Comparison of ENCODE assay signal across 32 mouse cellular contexts in genomic region chr4:134062561-134062960, GRCm38 (mm10). TPM values are rescaled to one million over a fixed set of nuclear protein-coding genes. Genes with fewer than 3 reads are reported as not detected.
DNase-seq lines count a peak whose midpoint lies in the region; ATAC-seq and TF ChIP-seq lines count a peak whose summit lies in the region.
"Had no signal": no experiment of that assay in that cellular context is flagged by ENCODE, and none has a peak within 500 bp of the region (broad histone marks: within the 10 kb centered on the region; RNA-seq: fewer than 3 reads in every experiment).

No protein-coding gene starts in this region.

- H3K4me2 ChIP-seq in embryonic facial prominence, embryonic 15.5 days (replicated peaks), result 0 out of 2 replicates have a peak overlapping the region, but pooled peaks have one; percentile 1
- H3K4me2 ChIP-seq in intestine, embryonic 15.5 days (replicated peaks), result no peak overlapping the region
- H3K4me2 ChIP-seq in stomach, embryonic 15.5 days, result no peak overlapping the region
- no peak overlapping the region for H3K4me2 ChIP-seq in hindbrain, embryonic 11.5 days (replicated peaks; ENCODE audit: low read depth, low read length)
- no peak overlapping the region for H3K4me2 ChIP-seq in forebrain, embryonic 14.5 days (ENCODE audit: low read length)
- H3K4me2 ChIP-seq: forebrain, embryonic 15.5 days; hindbrain, embryonic 15.5 days; midbrain, embryonic 13.5 days had no signal

- no peak for TF ChIP-seq POLR2A in ES-Bruce4 (IDR thresholded peaks at IDR 0.05; ENCODE audit: insufficient read depth, low read length)

- H3K36me3 ChIP-seq in embryonic facial prominence, embryonic 15.5 days, result no peaks in the 10 kb centered on the region
- H3K36me3 ChIP-seq in embryonic facial prominence, embryonic 10.5 days (replicated peaks), result no peaks in the 10 kb centered on the region
- no peaks in the 10 kb centered on the region for H3K36me3 ChIP-seq in ES-Bruce4 (ENCODE audit: control insufficient read depth, insufficient read depth, low read length, poor library complexity, severe bottlenecking)
- no peaks in the 10 kb centered on the region for H3K36me3 ChIP-seq in intestine, embryonic 15.5 days
- no peaks in the 10 kb centered on the region for H3K36me3 ChIP-seq in stomach, embryonic 15.5 days
- H3K36me3 ChIP-seq in hindbrain, embryonic 11.5 days (ENCODE audit: control insufficient read depth, insufficient read depth, low read length), result no peaks in the 10 kb centered on the region
- H3K36me3 ChIP-seq in forebrain, embryonic 14.5 days (ENCODE audit: control insufficient read depth, insufficient read depth, low read length), result no peaks in the 10 kb centered on the region
- H3K36me3 ChIP-seq: forebrain, embryonic 15.5 days; hindbrain, embryonic 15.5 days; limb, embryonic 10.5 days; midbrain, embryonic 13.5 days had no signal

- H3K27me3 ChIP-seq in embryonic facial prominence, embryonic 15.5 days, result peaks cover 13% of the 10 kb centered on the region
- peaks cover 78% of the 10 kb centered on the region for H3K27me3 ChIP-seq in embryonic facial prominence, embryonic 10.5 days (replicated peaks; ENCODE audit: low read depth, poor library complexity, severe bottlenecking)
- no peaks in the 10 kb centered on the region for H3K27me3 ChIP-seq in ES-Bruce4 (ENCODE audit: control insufficient read depth, insufficient read depth, low read length, poor library complexity, severe bottlenecking)
- peaks cover 5% of the 10 kb centered on the region; the same call in 1 of the 2 replicates for H3K27me3 ChIP-seq in intestine, embryonic 15.5 days (replicated peaks)
- peaks cover 5% of the 10 kb centered on the region; the same call in 1 of the 2 replicates for H3K27me3 ChIP-seq in stomach, embryonic 15.5 days (replicated peaks)
- peaks cover 6% of the 10 kb centered on the region for H3K27me3 ChIP-seq in hindbrain, embryonic 11.5 days (ENCODE audit: control insufficient read depth, insufficient read depth, low read length)
- H3K27me3 ChIP-seq in forebrain, embryonic 14.5 days (replicated peaks; ENCODE audit: control insufficient read depth, insufficient read depth, low read length), result 0 out of 2 replicates have a peak, but pooled peaks cover 4% of the 10 kb centered on the region

- H3K4me1 ChIP-seq in embryonic facial prominence, embryonic 15.5 days, result peaks cover 19% of the 10 kb centered on the region; the same call in 1 of the 2 replicates
- peaks cover 27% of the 10 kb centered on the region for H3K4me1 ChIP-seq in embryonic facial prominence, embryonic 10.5 days
- peaks cover 11% of the 10 kb centered on the region for H3K4me1 ChIP-seq in ES-Bruce4 (ENCODE audit: control insufficient read depth, insufficient read depth, low read length)
- H3K4me1 ChIP-seq in intestine, embryonic 15.5 days (replicated peaks), result peaks cover 20% of the 10 kb centered on the region; the same call in 1 of the 2 replicates
- H3K4me1 ChIP-seq in stomach, embryonic 15.5 days, result peaks cover 13% of the 10 kb centered on the region
- H3K4me1 ChIP-seq in hindbrain, embryonic 11.5 days (replicated peaks; ENCODE audit: control insufficient read depth, insufficient read depth, low read length), result no peaks in the 10 kb centered on the region
- H3K4me1 ChIP-seq in forebrain, embryonic 14.5 days (ENCODE audit: control insufficient read depth, insufficient read depth, low read length), result no peaks in the 10 kb centered on the region
- H3K4me1 ChIP-seq: forebrain, embryonic 15.5 days; hindbrain, embryonic 15.5 days; midbrain, embryonic 13.5 days had no signal

- 49% methylated on average over 8 of the region's 8 CpGs for WGBS in embryonic facial prominence, embryonic 15.5 days
- 62% methylated on average over 8 of the region's 8 CpGs for WGBS in embryonic facial prominence, embryonic 10.5 days
- 58% methylated on average over 8 of the region's 8 CpGs for WGBS in intestine, embryonic 15.5 days
- WGBS in stomach, embryonic 15.5 days, result 57% methylated on average over 8 of the region's 8 CpGs
- WGBS in hindbrain, embryonic 11.5 days, result 77% methylated on average over 7 of the region's 8 CpGs
- 68% methylated on average over 8 of the region's 8 CpGs for WGBS in forebrain, embryonic 14.5 days

- ATAC-seq in embryonic facial prominence, embryonic 15.5 days (ENCODE audit: insufficient number of reproducible peaks, low FRiP score, low TSS enrichment, low read depth), result no peak
- no peak; the same call in 1 of the 2 replicates for ATAC-seq in intestine, embryonic 15.5 days
- ATAC-seq in stomach, embryonic 15.5 days (ENCODE audit: insufficient read depth, low FRiP score, low read depth), result no peak
- no peak for ATAC-seq in hindbrain, embryonic 11.5 days (ENCODE audit: low FRiP score)
- no peak for ATAC-seq in forebrain, embryonic 14.5 days
- ATAC-seq: forebrain, embryonic 15.5 days; midbrain, embryonic 13.5 days had no signal

- no peak overlapping the region for H3K27ac ChIP-seq in embryonic facial prominence, embryonic 15.5 days (replicated peaks)
- H3K27ac ChIP-seq in embryonic facial prominence, embryonic 10.5 days (replicated peaks), result no peak overlapping the region
- H3K27ac ChIP-seq in ES-Bruce4 (ENCODE audit: insufficient read depth, low read length), result 0 out of 2 replicates have a peak overlapping the region, but pooled peaks have one; percentile 11
- peak overlapping the region; percentile 67 for H3K27ac ChIP-seq in intestine, embryonic 15.5 days
- H3K27ac ChIP-seq in stomach, embryonic 15.5 days, result 0 out of 2 replicates have a peak overlapping the region, but pooled peaks have one; percentile 32
- H3K27ac ChIP-seq in hindbrain, embryonic 11.5 days (ENCODE audit: low read depth, low read length), result no peak overlapping the region
- no peak overlapping the region for H3K27ac ChIP-seq in forebrain, embryonic 14.5 days (ENCODE audit: low read depth, low read length)
- H3K27ac ChIP-seq: forebrain, embryonic 15.5 days; heart, adult 2 months; hindbrain, embryonic 15.5 days; limb, embryonic 10.5 days; midbrain, embryonic 13.5 days had no signal

- H3K9ac ChIP-seq in embryonic facial prominence, embryonic 15.5 days, result no peak overlapping the region
- no peak overlapping the region for H3K9ac ChIP-seq in ES-Bruce4 (ENCODE audit: low read depth, poor library complexity, severe bottlenecking)
- H3K9ac ChIP-seq in intestine, embryonic 15.5 days, result no peak overlapping the region
- no peak overlapping the region for H3K9ac ChIP-seq in stomach, embryonic 15.5 days
- no peak overlapping the region for H3K9ac ChIP-seq in hindbrain, embryonic 11.5 days (ENCODE audit: low read depth, low read length)
- no peak overlapping the region for H3K9ac ChIP-seq in forebrain, embryonic 14.5 days (ENCODE audit: low read length)
- H3K9ac ChIP-seq: forebrain, embryonic 15.5 days; hindbrain, embryonic 15.5 days; midbrain, embryonic 13.5 days had no signal

- no peaks in the 10 kb centered on the region for H3K9me3 ChIP-seq in embryonic facial prominence, embryonic 15.5 days (replicated peaks)
- no peaks in the 10 kb centered on the region for H3K9me3 ChIP-seq in embryonic facial prominence, embryonic 10.5 days
- no peaks in the 10 kb centered on the region for H3K9me3 ChIP-seq in ES-Bruce4 (replicated peaks; ENCODE audit: control insufficient read depth, insufficient read depth, low read length, poor library complexity, severe bottlenecking)
- no peaks in the 10 kb centered on the region for H3K9me3 ChIP-seq in intestine, embryonic 15.5 days
- no peaks in the 10 kb centered on the region for H3K9me3 ChIP-seq in stomach, embryonic 15.5 days
- no peaks in the 10 kb centered on the region for H3K9me3 ChIP-seq in hindbrain, embryonic 11.5 days (ENCODE audit: control insufficient read depth, low read length)
- no peaks in the 10 kb centered on the region for H3K9me3 ChIP-seq in forebrain, embryonic 14.5 days (replicated peaks; ENCODE audit: control insufficient read depth, low read length)
- H3K9me3 ChIP-seq: forebrain, embryonic 15.5 days; hindbrain, embryonic 15.5 days; limb, embryonic 10.5 days; midbrain, embryonic 13.5 days had no signal

- TF ChIP-seq CTCF in ES-Bruce4 (IDR thresholded peaks at IDR 0.05; ENCODE audit: low read depth, low read length), result no peak

- no peak for DNase-seq in embryonic facial prominence, embryonic 10.5 days (ENCODE audit: low spot score)
- DNase-seq in layer of hippocampus, postnatal 36 days, result no peak
- no peak for DNase-seq in hindbrain, embryonic 11.5 days (ENCODE audit: low spot score)
- DNase-seq in forebrain, embryonic 14.5 days (ENCODE audit: low spot score), result no peak
- DNase-seq: adrenal gland, postnatal 10 days; cerebellum, adult 18-20 months; cerebellum, postnatal 25 days; embryo, embryonic 11 days; gastrocnemius, postnatal 25 days; heart, adult 2 months; heart, postnatal 36 days; kidney, adult 18-20 months; kidney, postnatal 25 days; lung, postnatal 10 days; spleen, adult 18-20 months had no signal

- H3K4me3 ChIP-seq in embryonic facial prominence, embryonic 15.5 days (replicated peaks), result no peak overlapping the region
- H3K4me3 ChIP-seq in embryonic facial prominence, embryonic 10.5 days, result no peak overlapping the region
- H3K4me3 ChIP-seq in ES-Bruce4 (ENCODE audit: low read depth, low read length), result no peak overlapping the region
- H3K4me3 ChIP-seq in intestine, embryonic 15.5 days (replicated peaks), result no peak overlapping the region
- no peak overlapping the region for H3K4me3 ChIP-seq in stomach, embryonic 15.5 days (replicated peaks)
- no peak overlapping the region for H3K4me3 ChIP-seq in hindbrain, embryonic 11.5 days (ENCODE audit: low read depth, low read length)
- no peak overlapping the region for H3K4me3 ChIP-seq in forebrain, embryonic 14.5 days (ENCODE audit: low read depth, low read length)
- H3K4me3 ChIP-seq: forebrain, embryonic 15.5 days; heart, adult 2 months; hindbrain, embryonic 15.5 days; limb, embryonic 10.5 days; midbrain, embryonic 13.5 days had no signal

- no peak for TF ChIP-seq EP300 in ES-Bruce4 (IDR thresholded peaks at IDR 0.05; ENCODE audit: insufficient read depth, low read depth, low read length)

RNA-seq across cellular contexts. Expression of gene Crybg2, which starts 1.9 kb away (rescaled TPM):
- 12.4 and 16.7 TPM in 2 replicates for polyA plus RNA-seq in embryonic facial prominence, embryonic 15.5 days (2015; fragmentation: Nextera tagmentation; extraction: Ambion mirVana)
- polyA plus RNA-seq in embryonic facial prominence, embryonic 10.5 days (2016; fragmentation: Nextera tagmentation; extraction: Ambion mirVana), result 4.1 and 7.1 TPM in 2 replicates
- polyA plus RNA-seq in ES-Bruce4 (2011; ENCODE audit: insufficient read depth, insufficient read length, low read depth, missing spikeins), result 19.2 and 26.1 TPM in 2 replicates
- 14.9 and 16.6 TPM in 2 replicates for polyA plus RNA-seq in intestine, embryonic 15.5 days (2015; fragmentation: Nextera tagmentation; extraction: Ambion mirVana)
- polyA plus RNA-seq in stomach, embryonic 15.5 days (2015; fragmentation: Nextera tagmentation; extraction: Ambion mirVana), result 11.1 and 11.9 TPM in 2 replicates
- 1 to 10 TPM; 1.2 to 1.8 TPM for total RNA-seq in layer of hippocampus, postnatal 36 days (2021)
- 1.4 and 1.8 TPM in 2 replicates for polyA plus RNA-seq in hindbrain, embryonic 11.5 days (2014; fragmentation: Nextera tagmentation; extraction: Ambion mirVana)
- polyA plus RNA-seq in forebrain, embryonic 14.5 days (2014; fragmentation: Nextera tagmentation; extraction: Ambion mirVana), result 0.72 and 1.9 TPM in 2 replicates
- total RNA-seq: gastrocnemius, postnatal 25 days; heart, adult 2 months; heart, postnatal 36 days had no signal

RNA-seq across cellular contexts. Expression of gene Zfp683, which starts 8.9 kb away (rescaled TPM):
- polyA plus RNA-seq in embryonic facial prominence, embryonic 15.5 days (2015; fragmentation: Nextera tagmentation; extraction: Ambion mirVana), result not detected in 2 replicates
- polyA plus RNA-seq in embryonic facial prominence, embryonic 10.5 days (2016; fragmentation: Nextera tagmentation; extraction: Ambion mirVana), result not detected in 2 replicates
- polyA plus RNA-seq in ES-Bruce4 (2011; ENCODE audit: insufficient read depth, insufficient read length, low read depth, missing spikeins), result not detected in 2 replicates
- not detected in 2 replicates for polyA plus RNA-seq in intestine, embryonic 15.5 days (2015; fragmentation: Nextera tagmentation; extraction: Ambion mirVana)
- not detected in 2 replicates for polyA plus RNA-seq in stomach, embryonic 15.5 days (2015; fragmentation: Nextera tagmentation; extraction: Ambion mirVana)
- not detected for total RNA-seq in layer of hippocampus, postnatal 36 days (2021)
- not detected in 2 replicates for polyA plus RNA-seq in hindbrain, embryonic 11.5 days (2014; fragmentation: Nextera tagmentation; extraction: Ambion mirVana)
- polyA plus RNA-seq in forebrain, embryonic 14.5 days (2014; fragmentation: Nextera tagmentation; extraction: Ambion mirVana), result not detected in 2 replicates
- total RNA-seq: gastrocnemius, postnatal 25 days; heart, adult 2 months; heart, postnatal 36 days; layer of hippocampus, adult 8-10 months; left cerebral cortex, adult 18-20 months; megakaryocyte progenitor cell, adult 5-6 weeks had no signal
- polyA plus RNA-seq: brain, embryonic 14.5 days; forebrain, embryonic 15.5 days; heart, adult 2 months; heart, embryonic 14.5 days; hindbrain, embryonic 15.5 days; limb, embryonic 10.5 days; liver, embryonic 16.5 days; midbrain, embryonic 13.5 days; neural tube, embryonic 14.5 days; stomach, embryonic 14.5 days had no signal

RNA-seq across cellular contexts. Expression of gene Cd52, which starts 32.3 kb away (rescaled TPM):
- polyA plus RNA-seq in embryonic facial prominence, embryonic 15.5 days (2015; fragmentation: Nextera tagmentation; extraction: Ambion mirVana), result 17.1 and 17.9 TPM in 2 replicates
- polyA plus RNA-seq in embryonic facial prominence, embryonic 10.5 days (2016; fragmentation: Nextera tagmentation; extraction: Ambion mirVana), result 3.5 and 4.5 TPM in 2 replicates
- not detected in 2 replicates for polyA plus RNA-seq in ES-Bruce4 (2011; ENCODE audit: insufficient read depth, insufficient read length, low read depth, missing spikeins)
- 27.0 and 29.7 TPM in 2 replicates for polyA plus RNA-seq in intestine, embryonic 15.5 days (2015; fragmentation: Nextera tagmentation; extraction: Ambion mirVana)
- polyA plus RNA-seq in stomach, embryonic 15.5 days (2015; fragmentation: Nextera tagmentation; extraction: Ambion mirVana), result 34.8 and 39.7 TPM in 2 replicates
- 1 to 10 TPM in 1 of 2 experiments, not detected in 1; 1.1 TPM for total RNA-seq in layer of hippocampus, postnatal 36 days (2021)
- 4.5 and 5.1 TPM in 2 replicates for polyA plus RNA-seq in hindbrain, embryonic 11.5 days (2014; fragmentation: Nextera tagmentation; extraction: Ambion mirVana)
- 1.3 and 2.3 TPM in 2 replicates for polyA plus RNA-seq in forebrain, embryonic 14.5 days (2014; fragmentation: Nextera tagmentation; extraction: Ambion mirVana)

RNA-seq across cellular contexts. Expression of gene Ubxn11, which starts 39.8 kb away (rescaled TPM):
- polyA plus RNA-seq in embryonic facial prominence, embryonic 15.5 days (2015; fragmentation: Nextera tagmentation; extraction: Ambion mirVana), result 16.9 and 23.7 TPM in 2 replicates
- polyA plus RNA-seq in embryonic facial prominence, embryonic 10.5 days (2016; fragmentation: Nextera tagmentation; extraction: Ambion mirVana), result 4.5 and 7.1 TPM in 2 replicates
- polyA plus RNA-seq in ES-Bruce4 (2011; ENCODE audit: insufficient read depth, insufficient read length, low read depth, missing spikeins), result 10.4 and 11.6 TPM in 2 replicates
- polyA plus RNA-seq in intestine, embryonic 15.5 days (2015; fragmentation: Nextera tagmentation; extraction: Ambion mirVana), result 4.4 and 6.0 TPM in 2 replicates
- 4.3 and 5.7 TPM in 2 replicates for polyA plus RNA-seq in stomach, embryonic 15.5 days (2015; fragmentation: Nextera tagmentation; extraction: Ambion mirVana)
- 10 to 100 TPM; 32.8 to 34.7 TPM for total RNA-seq in layer of hippocampus, postnatal 36 days (2021)
- 5.7 and 5.8 TPM in 2 replicates for polyA plus RNA-seq in hindbrain, embryonic 11.5 days (2014; fragmentation: Nextera tagmentation; extraction: Ambion mirVana)
- polyA plus RNA-seq in forebrain, embryonic 14.5 days (2014; fragmentation: Nextera tagmentation; extraction: Ambion mirVana), result 9.0 and 12.5 TPM in 2 replicates

RNA-seq across cellular contexts. Expression of gene Lin28a, which starts 43.9 kb away (rescaled TPM):
- polyA plus RNA-seq in embryonic facial prominence, embryonic 15.5 days (2015; fragmentation: Nextera tagmentation; extraction: Ambion mirVana), result not detected in 2 replicates
- polyA plus RNA-seq in embryonic facial prominence, embryonic 10.5 days (2016; fragmentation: Nextera tagmentation; extraction: Ambion mirVana), result 18.7 and 24.2 TPM in 2 replicates
- polyA plus RNA-seq in ES-Bruce4 (2011; ENCODE audit: insufficient read depth, insufficient read length, low read depth, missing spikeins), result 201 and 217 TPM in 2 replicates
- polyA plus RNA-seq in intestine, embryonic 15.5 days (2015; fragmentation: Nextera tagmentation; extraction: Ambion mirVana), result 0.05 and 0.10 TPM in 2 replicates
- 0.12 and 0.17 TPM in 2 replicates for polyA plus RNA-seq in stomach, embryonic 15.5 days (2015; fragmentation: Nextera tagmentation; extraction: Ambion mirVana)
- not detected for total RNA-seq in layer of hippocampus, postnatal 36 days (2021)
- 2.9 and 3.7 TPM in 2 replicates for polyA plus RNA-seq in hindbrain, embryonic 11.5 days (2014; fragmentation: Nextera tagmentation; extraction: Ambion mirVana)
- not detected in 2 replicates for polyA plus RNA-seq in forebrain, embryonic 14.5 days (2014; fragmentation: Nextera tagmentation; extraction: Ambion mirVana)
- total RNA-seq: heart, adult 2 months; heart, postnatal 36 days; layer of hippocampus, adult 8-10 months; left cerebral cortex, adult 18-20 months had no signal
- polyA plus RNA-seq: CD4-positive, CD25-positive, alpha-beta regulatory T cell, adult 4 months; forebrain, embryonic 15.5 days; heart, adult 2 months had no signal

Comparison
In these comparisons a context has a peak if more than half of its experiments do, and no peak if none do; other contexts are left out.
1. H3K27ac ChIP-seq: peak in ES-Bruce4 (single experiment), intestine, embryonic 15.5 days (single experiment) and stomach, embryonic 15.5 days (single experiment); none in embryonic facial prominence, embryonic 15.5 days (single experiment), embryonic facial prominence, embryonic 10.5 days (single experiment), hindbrain, embryonic 11.5 days (single experiment) and forebrain, embryonic 14.5 days (single experiment).